Mouse (Mus musculus): ENCODE data around the gene Fgfr3. TPM values are rescaled to one million over a fixed set of nuclear protein-coding genes. Genes with fewer than 3 reads are reported as not detected.
A peak's percentile ranks its signal among the peaks of the same experiment; 100 is the strongest.

Gene Fgfr3
- polyA plus RNA-seq, 1 experiment, result 1.0 TPM

DNA sequence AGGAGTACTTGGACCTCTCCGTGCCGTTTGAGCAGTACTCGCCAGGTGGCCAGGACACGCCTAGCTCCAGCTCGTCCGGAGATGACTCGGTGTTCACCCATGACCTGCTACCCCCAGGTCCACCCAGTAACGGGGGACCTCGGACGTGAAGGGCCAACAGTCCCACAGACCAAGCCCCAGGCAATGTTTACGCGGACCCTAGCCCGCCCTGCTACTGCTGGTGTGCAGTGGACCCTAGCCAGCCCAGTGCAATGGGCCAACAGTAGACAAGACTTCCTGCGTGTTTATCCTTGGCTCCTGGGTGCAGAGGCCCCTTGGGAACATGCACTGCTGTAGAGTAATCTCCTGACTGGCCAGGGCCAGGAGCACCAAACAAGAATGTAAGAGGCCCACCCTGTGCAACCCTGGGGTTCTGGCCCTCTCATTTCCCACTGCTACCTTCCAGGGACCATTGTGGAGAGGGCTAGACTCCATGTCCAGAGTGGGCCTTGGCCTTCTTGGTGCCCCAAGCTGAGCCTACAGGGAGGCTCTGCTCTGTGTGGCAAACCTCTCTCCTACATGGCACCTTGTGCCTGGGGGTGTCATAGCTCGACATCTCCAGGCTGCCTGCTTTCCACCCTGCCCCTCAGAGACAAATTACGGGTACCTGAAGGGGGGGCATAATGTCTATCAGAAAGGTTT is 14.1 kb downstream of the Fgfr3 start:
- Histone ChIP-seq H3K27ac (replicated peaks; ENCODE audit: low read depth, low read length) (no peak overlapping the region), H3K4me3 (ENCODE audit: insufficient read depth, low read depth, low read length) (no peak overlapping the region), H3K4me1 (ENCODE audit: control insufficient read depth, insufficient read depth, insufficient read length, low read length) (no peaks in the 10 kb centered on the region)

DNA sequence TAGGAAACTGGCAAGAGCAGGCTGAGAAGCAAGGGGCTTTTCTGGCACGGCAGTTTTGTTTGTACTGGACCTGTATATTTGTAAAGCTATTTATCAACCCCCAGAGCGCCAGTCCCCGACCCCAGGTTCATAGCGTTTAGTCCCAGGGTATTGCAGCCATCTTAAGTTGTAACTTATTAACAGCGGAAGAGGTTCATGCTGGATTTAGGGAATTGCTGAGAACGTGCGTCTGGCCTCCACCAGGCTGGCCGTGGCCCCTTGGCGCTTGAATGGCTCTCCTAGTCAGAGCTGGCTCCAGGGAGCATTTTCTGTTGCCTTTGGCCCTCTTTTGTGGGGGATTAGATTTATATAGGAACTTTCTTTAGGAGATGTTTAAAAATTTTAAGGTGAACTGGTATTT is 14.8 kb downstream of the Fgfr3 start:
- H3K4me3 ChIP-seq (ENCODE audit: insufficient read depth, low read depth, low read length), result no peak overlapping the region
- no peak overlapping the region for H3K27ac ChIP-seq (replicated peaks; ENCODE audit: low read depth, low read length)
- no peaks in the 10 kb centered on the region for H3K4me1 ChIP-seq (ENCODE audit: control insufficient read depth, insufficient read depth, insufficient read length, low read length)

DNA sequence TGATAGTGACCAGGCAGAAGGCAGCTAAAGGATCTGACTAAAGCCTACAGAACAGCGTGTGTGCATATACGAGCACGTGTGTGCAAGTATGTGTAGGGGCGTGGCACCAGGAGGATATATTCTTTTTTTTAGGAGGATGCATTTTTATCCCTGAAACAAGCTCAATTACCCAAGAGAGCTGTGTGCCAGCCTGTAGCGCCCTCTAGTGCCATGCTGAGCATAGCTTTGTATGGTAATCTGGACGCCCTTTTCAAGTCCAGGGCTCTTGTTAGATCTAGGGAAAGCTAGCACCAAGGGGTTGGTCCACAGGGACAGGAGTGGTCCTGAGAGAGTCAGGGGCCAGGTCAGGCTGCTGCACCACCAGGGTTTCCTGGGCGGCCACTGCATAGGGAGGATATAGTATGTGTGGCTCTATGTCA is 16.4 kb downstream of the Fgfr3 start:
- Histone ChIP-seq H3K27ac (replicated peaks; ENCODE audit: low read depth, low read length) (no peak overlapping the region), H3K4me1 (ENCODE audit: control insufficient read depth, insufficient read depth, insufficient read length, low read length) (no peaks in the 10 kb centered on the region), H3K4me3 (ENCODE audit: insufficient read depth, low read depth, low read length) (no peak overlapping the region)

DNA sequence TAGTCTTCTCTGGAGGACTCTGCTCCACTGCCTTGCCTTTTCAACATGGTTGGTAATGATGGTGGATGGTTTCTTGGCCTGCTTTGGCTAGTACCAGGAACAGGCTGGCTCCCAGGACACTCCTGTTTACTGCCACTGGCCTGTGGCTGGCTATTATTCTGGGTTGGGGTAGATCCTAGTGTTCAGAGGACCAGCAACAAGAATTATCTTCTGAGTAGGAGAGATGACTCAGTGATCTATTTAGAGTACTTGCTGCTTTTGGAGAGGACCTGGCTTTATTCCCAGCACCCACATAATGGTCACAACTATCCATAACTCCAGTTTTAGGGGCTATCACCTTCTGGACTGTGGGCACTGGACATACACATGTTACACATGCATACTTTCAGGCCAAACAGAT is 16.9 kb downstream of the Fgfr3 start:
- Histone ChIP-seq H3K27ac (replicated peaks; ENCODE audit: low read depth, low read length) (no peak overlapping the region), H3K4me1 (ENCODE audit: control insufficient read depth, insufficient read depth, insufficient read length, low read length) (no peaks in the 10 kb centered on the region), H3K4me3 (ENCODE audit: insufficient read depth, low read depth, low read length) (no peak overlapping the region)

DNA sequence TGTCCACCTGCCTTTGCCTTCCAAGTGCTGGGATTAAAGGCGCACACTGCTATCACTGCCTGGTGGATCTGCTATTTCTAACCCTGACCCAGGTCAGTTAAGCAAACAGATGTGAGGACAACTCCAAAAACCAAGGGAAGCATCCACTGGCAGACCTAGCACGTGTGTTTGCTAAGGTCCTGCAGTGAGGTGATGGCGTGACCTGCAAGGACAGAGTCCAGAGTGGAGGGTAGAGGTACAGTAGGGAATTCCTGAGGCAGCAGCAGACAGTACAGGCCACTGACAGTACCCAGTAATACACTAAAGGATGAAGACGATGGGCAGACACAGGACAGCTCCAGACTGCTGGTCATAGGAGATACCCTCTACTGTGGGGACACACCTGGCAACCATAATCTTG is 19.1 kb downstream of the Fgfr3 start:
- H3K4me1 ChIP-seq (ENCODE audit: control insufficient read depth, insufficient read depth, insufficient read length, low read length), result no peaks in the 10 kb centered on the region
- no peak overlapping the region for H3K4me3 ChIP-seq (ENCODE audit: insufficient read depth, low read depth, low read length)
- no peak overlapping the region for H3K27ac ChIP-seq (replicated peaks; ENCODE audit: low read depth, low read length)

DNA sequence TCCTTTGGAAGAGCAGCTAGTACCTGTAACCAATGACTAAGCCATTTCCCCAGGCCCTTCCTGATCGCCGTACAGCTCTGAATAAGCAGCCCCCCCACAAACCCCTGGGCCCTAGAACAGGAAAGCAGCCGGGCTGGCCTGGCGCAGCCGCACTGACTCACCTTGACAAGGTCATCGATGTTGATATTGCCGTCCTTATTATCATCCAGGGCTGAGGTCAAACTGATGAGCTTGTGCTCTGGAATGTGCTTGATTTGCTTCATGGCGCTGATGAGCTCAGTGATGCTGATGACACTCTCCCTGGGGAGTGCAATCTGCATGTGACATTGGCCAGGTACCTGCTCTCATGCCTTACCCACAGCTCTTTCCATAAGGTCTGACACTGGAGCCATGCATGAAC is 22.0 kb downstream of the Fgfr3 start:
- H3K4me3 ChIP-seq (ENCODE audit: insufficient read depth, low read depth, low read length), result no peak overlapping the region
- H3K27ac ChIP-seq (replicated peaks; ENCODE audit: low read depth, low read length), result no peak overlapping the region
- H3K4me1 ChIP-seq (ENCODE audit: control insufficient read depth, insufficient read depth, insufficient read length, low read length), result no peaks in the 10 kb centered on the region

DNA sequence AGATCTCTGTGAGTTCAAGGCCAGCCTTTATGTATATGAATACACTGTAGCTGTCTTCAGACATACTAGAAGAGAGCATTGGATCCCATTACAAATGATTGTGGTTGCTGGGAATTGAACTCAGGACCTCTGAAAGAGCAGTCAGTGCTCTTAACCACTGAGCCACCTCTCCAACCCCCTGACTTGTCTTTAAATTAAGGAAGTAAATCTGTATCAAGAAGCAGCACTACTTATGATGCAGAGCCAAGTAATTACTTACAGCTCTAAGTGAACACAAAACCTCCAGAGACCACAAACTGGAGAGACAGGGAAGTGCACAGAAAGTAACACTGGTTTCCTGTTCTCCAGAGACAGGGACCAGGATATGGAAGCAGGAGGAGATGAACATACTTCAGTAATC is 55.7 kb downstream of the Fgfr3 start:
- peaks cover 16% of the 10 kb centered on the region; the same call in 1 of the 2 replicates for H3K4me1 ChIP-seq (ENCODE audit: control insufficient read depth, insufficient read depth, insufficient read length, low read length)
- H3K27ac ChIP-seq (replicated peaks; ENCODE audit: low read depth, low read length), result no peak overlapping the region
- no peak overlapping the region for H3K4me3 ChIP-seq (ENCODE audit: insufficient read depth, low read depth, low read length)

DNA sequence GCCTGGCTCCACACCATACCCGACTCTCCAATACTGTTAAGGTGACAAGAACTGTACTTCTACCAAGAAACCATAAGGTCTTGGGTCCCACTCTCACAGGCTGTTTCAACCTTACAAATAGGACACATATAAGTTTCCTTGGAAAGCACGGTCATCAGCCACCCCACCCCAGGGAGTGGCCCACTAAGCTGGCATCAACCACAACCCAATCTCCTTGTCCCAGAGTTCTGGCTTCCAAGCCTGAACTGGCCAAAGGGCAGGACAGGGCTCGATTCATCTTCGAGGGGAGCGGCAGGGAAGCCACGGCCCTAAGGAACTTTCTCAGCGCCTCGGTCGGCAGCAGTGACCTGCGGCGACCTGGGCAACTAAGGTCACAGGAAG is 60.5 kb downstream of the Fgfr3 start:
- Histone ChIP-seq H3K27ac (replicated peaks; ENCODE audit: low read depth, low read length) (peak overlapping the region; percentile 71), H3K4me1 (ENCODE audit: control insufficient read depth, insufficient read depth, insufficient read length, low read length) (peaks cover 16% of the 10 kb centered on the region; the same call in 1 of the 2 replicates), H3K4me3 (ENCODE audit: insufficient read depth, low read depth, low read length) (peak overlapping the region; percentile 91)

DNA sequence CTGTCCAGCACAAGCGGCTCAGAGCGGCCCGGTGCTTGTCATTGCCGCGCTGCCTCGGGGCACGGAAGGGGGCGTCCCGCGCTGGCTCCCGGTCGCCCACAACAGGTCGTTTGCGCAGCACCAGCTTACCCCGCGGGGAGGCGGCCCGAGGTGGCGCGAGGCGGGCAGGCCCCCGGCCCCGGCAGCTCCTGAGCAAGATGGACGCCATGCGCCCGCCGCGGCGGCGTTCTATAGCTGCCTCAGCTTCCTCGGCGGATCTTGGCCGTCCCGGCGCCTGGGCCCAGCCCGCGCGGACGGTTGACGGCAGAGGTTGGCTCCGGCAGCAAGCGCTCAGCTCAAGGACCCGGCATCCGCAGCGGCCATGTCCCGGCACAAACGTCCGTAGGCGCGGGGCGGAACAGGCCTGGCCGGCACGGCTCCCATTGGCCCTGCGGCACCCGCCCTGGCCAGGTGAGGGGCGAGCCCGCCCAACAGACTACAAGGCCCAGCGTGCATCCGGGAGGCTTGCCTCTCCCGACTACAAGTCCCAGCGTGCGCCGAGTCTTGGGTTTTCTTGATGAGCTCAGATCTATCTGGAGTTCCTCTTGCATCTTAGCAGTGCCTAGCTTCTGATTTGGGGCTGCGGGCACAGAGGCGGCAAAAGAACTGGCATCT is 61.0 kb downstream of the Fgfr3 start, which contains the start of gene Letm1:
TSS of gene Letm1 (minus strand) at position 473 of the 654 bp plus-strand sequence.
- H3K4me1 ChIP-seq (ENCODE audit: control insufficient read depth, insufficient read depth, insufficient read length, low read length), result peaks cover 16% of the 10 kb centered on the region; the same call in 1 of the 2 replicates
- peak within 1 kb of the TSS; percentile 71 for H3K27ac ChIP-seq (replicated peaks; ENCODE audit: low read depth, low read length)
- peak within 1 kb of the TSS; percentile 91 for H3K4me3 ChIP-seq (ENCODE audit: insufficient read depth, low read depth, low read length)

DNA sequence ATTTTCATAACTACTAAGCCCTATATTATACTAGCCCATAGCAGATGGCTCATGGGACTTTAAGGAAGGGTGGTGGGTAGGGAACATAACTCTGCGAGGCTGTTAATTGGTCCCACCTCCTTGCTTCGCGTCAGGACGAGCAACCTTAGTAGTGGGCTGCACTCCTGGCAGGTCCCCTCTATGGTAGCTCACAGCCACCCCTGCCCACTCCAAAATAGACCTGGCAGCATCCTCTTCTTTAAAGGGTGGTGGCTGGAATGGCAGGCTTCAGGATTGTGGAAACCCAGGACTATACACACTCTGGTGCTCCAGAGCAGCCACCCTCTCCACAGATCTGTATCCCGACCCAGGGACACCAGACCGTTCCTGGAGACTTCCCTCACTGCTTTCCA is 61.5 kb downstream of the Fgfr3 start:
- Histone ChIP-seq H3K27ac (replicated peaks; ENCODE audit: low read depth, low read length) (0 out of 2 replicates have a peak overlapping the region, but pooled peaks have one; percentile 20), H3K4me1 (ENCODE audit: control insufficient read depth, insufficient read depth, insufficient read length, low read length) (peaks cover 16% of the 10 kb centered on the region; the same call in 1 of the 2 replicates), H3K4me3 (ENCODE audit: insufficient read depth, low read depth, low read length) (peak overlapping the region; percentile 91)

Other genes starting within 250 kb of the Fgfr3 start
- 13.6 and 14.7 TPM in 2 replicates for gene Fam53a, start 92.0 kb upstream of the Fgfr3 start, polyA plus RNA-seq (2012; ENCODE audit: insufficient read depth, insufficient read length, missing spikeins)
- gene Gm9903, start 91.7 kb upstream of the Fgfr3 start, polyA plus RNA-seq (2012; ENCODE audit: insufficient read depth, insufficient read length, missing spikeins), result not detected in 2 replicates
- gene Slbp, start 69.1 kb upstream of the Fgfr3 start, polyA plus RNA-seq (2012; ENCODE audit: insufficient read depth, insufficient read length, missing spikeins), result 30.5 and 58.5 TPM in 2 replicates
- gene Tacc3, start 63.5 kb upstream of the Fgfr3 start, polyA plus RNA-seq (2012; ENCODE audit: insufficient read depth, insufficient read length, missing spikeins), result 3.3 and 3.5 TPM in 2 replicates
- gene Tmem129, start 63.3 kb upstream of the Fgfr3 start, polyA plus RNA-seq (2012; ENCODE audit: insufficient read depth, insufficient read length, missing spikeins), result 16.3 and 19.4 TPM in 2 replicates
- 124 and 126 TPM in 2 replicates for gene Letm1, start 61.1 kb downstream of the Fgfr3 start, polyA plus RNA-seq (2012; ENCODE audit: insufficient read depth, insufficient read length, missing spikeins)
- 5.2 and 5.3 TPM in 2 replicates for gene Nsd2, start 99.1 kb downstream of the Fgfr3 start, polyA plus RNA-seq (2012; ENCODE audit: insufficient read depth, insufficient read length, missing spikeins)
- gene Nelfa, start 214.7 kb downstream of the Fgfr3 start, polyA plus RNA-seq (2012; ENCODE audit: insufficient read depth, insufficient read length, missing spikeins), result 8.4 and 9.2 TPM in 2 replicates